Mouse (Mus musculus) brown adipose tissue, adult 24 weeks (tissue): Measurements from ENCODE around the gene Efcab11. TPM values are rescaled to one million over a fixed set of nuclear protein-coding genes. Genes with fewer than 3 reads are reported as not detected.
"Not testable (repeated sequence)": the region's sequence is repeated elsewhere in the genome, so short reads cannot be mapped to it uniquely, and the experiment has no call there.

Source experiments
- H3K27ac ChIP-seq: fragments of 200-500 bp; replicated peaks from 2 replicates; pipeline ENCODE4 v1.5.1; 2012; ENCODE audit warnings: low read depth, mild to moderate bottlenecking, low read length
- H3K4me1 ChIP-seq: fragments of 200-500 bp; 2 replicates; pipeline ENCODE4 v1.6.1; 2012; ENCODE audit warnings: low read length, mixed read lengths; ENCODE audit not compliant: control insufficient read depth, insufficient read depth, insufficient read length
- H3K4me3 ChIP-seq: fragments of 200-500 bp; 2 replicates; pipeline ENCODE4 v1.5.1; 2012; ENCODE audit warnings: low read depth, mild to moderate bottlenecking, low read length, moderate library complexity; ENCODE audit not compliant: insufficient read depth
- polyA plus RNA-seq: library from polyadenylated mRNA; stranded (reverse); fragments of >200 nt; gene quantifications from 2 replicates; pipeline ENCODE4 v1.2.4, GENCODE M21; 2012; ENCODE audit not compliant: missing spikeins, insufficient read depth, insufficient read length

The Efcab11 gene
- polyA plus RNA-seq, 1 experiment, result not detected

GRCm38 (mm10) chr12:99853323-99854258 is 30.6 kb downstream of the Efcab11 start:
- Histone ChIP-seq H3K4me1 (no peaks in the 10 kb centered on the region), H3K27ac (no peak overlapping the region), H3K4me3 (no peak overlapping the region)

- H3K4me1 ChIP-seq, result no peaks in the 10 kb centered on the region
- H3K27ac ChIP-seq, result no peak overlapping the region
- no peak overlapping the region for H3K4me3 ChIP-seq
Measured at GRCm38 (mm10) chr12:99849996-99850395, 34.2 kb downstream of the Efcab11 start.

- no peak overlapping the region for H3K4me3 ChIP-seq
- no peak overlapping the region for H3K27ac ChIP-seq
- no peaks in the 10 kb centered on the region for H3K4me1 ChIP-seq
Measured at GRCm38 (mm10) chr12:99844951-99845350, 39.3 kb downstream of the Efcab11 start.

GRCm38 (mm10) chr12:99838703-99839102 is 45.5 kb downstream of the Efcab11 start:
- no peaks in the 10 kb centered on the region for H3K4me1 ChIP-seq
- H3K27ac ChIP-seq, result no peak overlapping the region
- no peak overlapping the region for H3K4me3 ChIP-seq

GRCm38 (mm10) chr12:99838109-99838508 is 46.1 kb downstream of the Efcab11 start:
- H3K4me1 ChIP-seq, result no peaks in the 10 kb centered on the region
- H3K27ac ChIP-seq, result no peak overlapping the region
- no peak overlapping the region for H3K4me3 ChIP-seq

GRCm38 (mm10) chr12:99837528-99837927 is 46.7 kb downstream of the Efcab11 start:
- H3K4me1 ChIP-seq, result no peaks in the 10 kb centered on the region
- no peak overlapping the region for H3K27ac ChIP-seq
- no peak overlapping the region for H3K4me3 ChIP-seq

GRCm38 (mm10) chr12:99836404-99837131 is 47.7 kb downstream of the Efcab11 start:
- Histone ChIP-seq H3K27ac (no peak overlapping the region), H3K4me3 (no peak overlapping the region), H3K4me1 (no peaks in the 10 kb centered on the region)

GRCm38 (mm10) chr12:99833476-99833875 is 50.8 kb downstream of the Efcab11 start:
- Histone ChIP-seq H3K27ac (no peak overlapping the region), H3K4me1 (no peaks in the 10 kb centered on the region), H3K4me3 (no peak overlapping the region)

GRCm38 (mm10) chr12:99822591-99822990 is 61.6 kb downstream of the Efcab11 start:
- Histone ChIP-seq H3K27ac (no peak overlapping the region), H3K4me3 (no peak overlapping the region)

GRCm38 (mm10) chr12:99821309-99821934 is 62.8 kb downstream of the Efcab11 start:
- Histone ChIP-seq H3K4me1 (no peaks in the 10 kb centered on the region), H3K27ac (no peak overlapping the region), H3K4me3 (no peak overlapping the region)

More at GRCm38 (mm10) chr12:99822591-99822990, 61.6 kb downstream of the Efcab11 start:
- H3K4me1 ChIP-seq, result no peaks in the 10 kb centered on the region

GRCm38 (mm10) chr12:99819186-99819974 is 64.9 kb downstream of the Efcab11 start:
- Histone ChIP-seq H3K4me3 (no peak overlapping the region), H3K27ac (no peak overlapping the region), H3K4me1 (no peaks in the 10 kb centered on the region)

- not testable (repeated sequence) for H3K4me3 ChIP-seq, H3K4me1 ChIP-seq, H3K27ac ChIP-seq
Measured at GRCm38 (mm10) chr12:99818006-99818405, 66.2 kb downstream of the Efcab11 start.

- Histone ChIP-seq H3K4me1 (no peaks in the 10 kb centered on the region), H3K4me3 (no peak overlapping the region), H3K27ac (no peak overlapping the region)
Measured at GRCm38 (mm10) chr12:99815244-99815643, 69.0 kb downstream of the Efcab11 start.

GRCm38 (mm10) chr12:99807891-99808290 is 76.3 kb downstream of the Efcab11 start:
- Histone ChIP-seq H3K4me1 (no peaks in the 10 kb centered on the region), H3K4me3 (no peak overlapping the region), H3K27ac (no peak overlapping the region)
